Mouse (Mus musculus): Measurements from ENCODE around the gene Tgif1. TPM values are rescaled to one million over a fixed set of nuclear protein-coding genes. Genes with fewer than 3 reads are reported as not detected.
A peak's percentile ranks its signal among the peaks of the same experiment; 100 is the strongest.
"Not testable (repeated sequence)": the region's sequence is repeated elsewhere in the genome, so short reads cannot be mapped to it uniquely, and the experiment has no call there.

Gene Tgif1
- polyA plus RNA-seq, 1 experiment, result 20.7 TPM

DNA sequence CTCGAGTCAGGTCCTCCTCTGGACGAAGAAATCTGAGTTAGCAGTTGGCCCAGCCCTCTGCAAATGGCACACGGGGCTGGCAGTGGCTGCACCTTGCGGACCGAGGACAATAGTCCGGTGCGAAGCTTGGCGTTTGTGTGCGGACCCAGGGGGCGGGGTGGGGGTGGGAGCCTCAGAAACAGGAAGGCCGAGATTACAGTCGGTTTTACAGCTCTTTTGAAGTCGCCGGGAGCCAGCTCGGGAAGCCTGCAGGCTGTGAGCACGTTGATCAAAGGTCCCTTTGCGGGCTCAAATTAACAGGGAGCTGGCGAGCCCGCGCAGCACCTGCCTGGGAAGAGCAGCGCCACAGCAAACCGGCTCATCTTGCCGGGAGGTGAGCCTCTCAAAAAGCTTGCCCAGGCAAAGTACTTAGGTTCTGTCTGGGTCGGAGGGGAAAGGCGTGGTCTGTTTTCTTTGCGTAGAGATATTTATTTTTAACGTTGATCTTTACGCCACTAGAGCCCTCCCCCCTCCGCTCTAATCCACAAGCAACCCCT lies 18.8 kb downstream of the Tgif1 start:
- H3K27ac ChIP-seq (ENCODE audit: insufficient read depth, low read depth, low read length), result no peak overlapping the region
- no peaks in the 10 kb centered on the region for H3K27me3 ChIP-seq (replicated peaks; ENCODE audit: control insufficient read depth, insufficient read depth, low read length)
- H3K36me3 ChIP-seq (ENCODE audit: control insufficient read depth, insufficient read depth, low read length), result no peaks in the 10 kb centered on the region
- peak; percentile 75 for DNase-seq
- TF ChIP-seq POLR2A (IDR thresholded peaks at IDR 0.05; ENCODE audit: low read depth, low read length) (no peak), CTCF (conservative IDR thresholded peaks at IDR 0.05; ENCODE audit: insufficient read depth, insufficient read length, low read depth, low read length) (no peak)
- 3% methylated on average over 29 of the region's 29 CpGs for WGBS
- H3K4me3 ChIP-seq (ENCODE audit: insufficient read depth, low read depth, low read length), result peak overlapping the region; percentile 27
- H3K4me1 ChIP-seq (ENCODE audit: control insufficient read depth, insufficient read depth, low read length), result no peaks in the 10 kb centered on the region

DNA sequence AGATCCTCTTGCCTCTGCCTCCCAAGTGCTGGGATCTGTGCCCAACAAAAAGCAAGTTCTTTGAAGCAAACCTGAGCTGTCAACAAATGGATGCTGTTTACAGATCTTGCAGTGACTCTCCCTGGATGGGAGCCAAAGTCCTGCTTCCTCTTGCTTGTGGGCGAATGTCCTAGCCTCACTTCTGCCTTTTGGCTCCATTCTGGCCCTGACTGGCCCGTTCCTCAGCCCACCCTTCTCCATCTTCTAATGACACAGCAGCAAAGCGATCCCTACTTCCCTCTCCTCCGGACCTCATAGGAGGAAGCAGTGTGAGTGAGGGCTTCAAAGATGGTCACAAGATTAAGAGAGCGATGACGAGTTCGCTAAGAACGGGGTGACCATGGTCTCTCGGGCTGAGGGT lies 20.8 kb downstream of the Tgif1 start:
- Histone ChIP-seq H3K4me1 (ENCODE audit: control insufficient read depth, insufficient read depth, low read length) (no peaks in the 10 kb centered on the region), H3K36me3 (ENCODE audit: control insufficient read depth, insufficient read depth, low read length) (no peaks in the 10 kb centered on the region), H3K4me3 (ENCODE audit: insufficient read depth, low read depth, low read length) (no peak overlapping the region), H3K27me3 (replicated peaks; ENCODE audit: control insufficient read depth, insufficient read depth, low read length) (no peaks in the 10 kb centered on the region), H3K27ac (ENCODE audit: insufficient read depth, low read depth, low read length) (no peak overlapping the region)
- DNase-seq, result peak; percentile 65
- 83% methylated on average over 9 of the region's 9 CpGs for WGBS
- TF ChIP-seq POLR2A (IDR thresholded peaks at IDR 0.05; ENCODE audit: low read depth, low read length), result no peak
- TF ChIP-seq CTCF (conservative IDR thresholded peaks at IDR 0.05; ENCODE audit: insufficient read depth, insufficient read length, low read depth, low read length), result no peak

DNA sequence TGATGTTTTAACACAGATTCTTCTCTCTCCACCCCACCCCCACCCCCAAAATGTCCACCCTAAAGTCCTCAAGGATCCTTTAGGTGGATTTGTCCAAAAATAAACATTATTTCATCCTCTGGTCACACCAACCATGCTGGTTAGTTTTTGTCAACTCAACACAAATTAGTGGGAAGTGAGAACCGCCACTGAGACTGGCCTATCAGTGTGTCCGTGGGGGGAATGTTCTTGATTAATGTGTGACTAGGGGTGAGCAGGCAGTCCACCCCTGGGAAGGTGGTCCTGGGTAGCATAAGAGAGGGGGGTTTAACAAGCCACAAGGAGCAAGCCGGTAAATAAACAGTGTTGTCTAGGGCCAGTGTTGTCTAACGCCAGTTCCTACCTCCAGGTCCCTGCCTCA lies 21.8 kb downstream of the Tgif1 start:
- Histone ChIP-seq H3K36me3 (ENCODE audit: control insufficient read depth, insufficient read depth, low read length) (no peaks in the 10 kb centered on the region), H3K4me3 (ENCODE audit: insufficient read depth, low read depth, low read length) (no peak overlapping the region), H3K27me3 (replicated peaks; ENCODE audit: control insufficient read depth, insufficient read depth, low read length) (no peaks in the 10 kb centered on the region), H3K27ac (ENCODE audit: insufficient read depth, low read depth, low read length) (no peak overlapping the region), H3K4me1 (ENCODE audit: control insufficient read depth, insufficient read depth, low read length) (no peaks in the 10 kb centered on the region)
- no peak for DNase-seq
- TF ChIP-seq CTCF (conservative IDR thresholded peaks at IDR 0.05; ENCODE audit: insufficient read depth, insufficient read length, low read depth, low read length) (no peak), POLR2A (IDR thresholded peaks at IDR 0.05; ENCODE audit: low read depth, low read length) (no peak)
- WGBS, result 75% methylated on average over 4 of the region's 4 CpGs

DNA sequence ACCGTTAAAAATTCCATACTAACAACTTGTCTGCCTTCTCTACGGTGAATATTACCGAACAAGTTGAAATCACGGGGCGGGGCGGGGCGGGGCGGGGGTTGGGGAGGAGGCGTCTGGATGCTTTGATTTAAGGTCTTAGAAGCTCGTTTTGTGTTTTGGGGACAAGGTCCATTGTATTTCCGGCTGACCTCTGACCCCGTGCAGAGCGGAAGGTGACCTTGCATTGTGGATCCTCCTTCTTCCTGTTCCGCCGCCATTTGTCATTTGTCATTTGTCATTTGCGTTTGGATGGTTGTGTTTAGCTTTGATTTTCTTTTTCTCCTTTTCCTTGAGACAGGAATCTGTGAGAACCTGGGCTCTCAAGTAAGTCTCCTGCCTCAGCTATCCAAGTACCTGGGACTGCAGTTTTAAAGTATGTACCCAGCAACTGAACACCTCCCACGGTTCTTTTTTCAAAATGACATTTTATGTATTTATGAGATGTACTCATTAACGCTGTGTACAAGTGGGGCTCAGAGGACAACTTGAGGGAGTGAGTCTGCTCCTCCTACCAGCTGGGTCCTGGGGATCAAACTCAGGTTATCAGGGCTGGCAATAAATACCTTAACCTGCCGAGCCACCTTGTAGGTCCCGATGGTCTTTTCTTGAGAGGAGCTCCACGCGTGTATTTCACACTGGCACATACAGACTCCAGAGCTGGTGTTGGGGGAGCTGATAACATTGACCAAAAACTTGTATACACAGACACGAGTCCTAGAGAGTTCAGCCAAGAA lies 23.2 kb downstream of the Tgif1 start:
- WGBS, result 85% methylated on average over 23 of the region's 23 CpGs
- Histone ChIP-seq H3K27ac (ENCODE audit: insufficient read depth, low read depth, low read length) (no peak overlapping the region), H3K4me1 (ENCODE audit: control insufficient read depth, insufficient read depth, low read length) (no peaks in the 10 kb centered on the region), H3K4me3 (ENCODE audit: insufficient read depth, low read depth, low read length) (no peak overlapping the region), H3K36me3 (ENCODE audit: control insufficient read depth, insufficient read depth, low read length) (no peaks in the 10 kb centered on the region), H3K27me3 (replicated peaks; ENCODE audit: control insufficient read depth, insufficient read depth, low read length) (no peaks in the 10 kb centered on the region)
- no peak for DNase-seq
- no peak for TF ChIP-seq CTCF (conservative IDR thresholded peaks at IDR 0.05; ENCODE audit: insufficient read depth, insufficient read length, low read depth, low read length)
- no peak for TF ChIP-seq POLR2A (IDR thresholded peaks at IDR 0.05; ENCODE audit: low read depth, low read length)

DNA sequence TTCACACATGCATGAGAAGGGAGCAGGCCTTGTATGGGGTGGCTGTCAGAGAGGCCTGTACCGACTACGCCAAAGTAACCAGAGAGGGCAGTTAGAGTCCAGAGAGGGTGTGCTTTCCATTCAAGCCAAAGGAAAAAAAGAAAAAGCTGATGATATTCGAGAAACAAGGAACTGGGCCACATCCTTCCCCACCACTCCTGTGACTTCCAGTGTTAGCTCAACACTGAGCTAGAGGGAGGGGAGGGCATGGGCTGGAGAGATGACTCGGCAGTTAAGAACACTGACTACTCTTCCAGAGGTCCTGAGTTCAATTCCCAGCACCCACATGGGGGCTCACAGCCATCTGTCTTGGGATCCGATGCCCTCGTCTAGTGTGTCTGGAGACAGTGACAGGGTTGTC lies 24.1 kb downstream of the Tgif1 start:
- WGBS, result 81% methylated on average over 6 of the region's 6 CpGs
- H3K4me3 ChIP-seq (ENCODE audit: insufficient read depth, low read depth, low read length), result no peak overlapping the region
- H3K4me1 ChIP-seq (ENCODE audit: control insufficient read depth, insufficient read depth, low read length), result no peaks in the 10 kb centered on the region
- H3K27ac ChIP-seq (ENCODE audit: insufficient read depth, low read depth, low read length), result no peak overlapping the region
- H3K27me3 ChIP-seq (replicated peaks; ENCODE audit: control insufficient read depth, insufficient read depth, low read length), result no peaks in the 10 kb centered on the region
- no peaks in the 10 kb centered on the region for H3K36me3 ChIP-seq (ENCODE audit: control insufficient read depth, insufficient read depth, low read length)
- no peak for TF ChIP-seq CTCF (conservative IDR thresholded peaks at IDR 0.05; ENCODE audit: insufficient read depth, insufficient read length, low read depth, low read length)
- TF ChIP-seq POLR2A (IDR thresholded peaks at IDR 0.05; ENCODE audit: low read depth, low read length), result no peak
- no peak for DNase-seq

DNA sequence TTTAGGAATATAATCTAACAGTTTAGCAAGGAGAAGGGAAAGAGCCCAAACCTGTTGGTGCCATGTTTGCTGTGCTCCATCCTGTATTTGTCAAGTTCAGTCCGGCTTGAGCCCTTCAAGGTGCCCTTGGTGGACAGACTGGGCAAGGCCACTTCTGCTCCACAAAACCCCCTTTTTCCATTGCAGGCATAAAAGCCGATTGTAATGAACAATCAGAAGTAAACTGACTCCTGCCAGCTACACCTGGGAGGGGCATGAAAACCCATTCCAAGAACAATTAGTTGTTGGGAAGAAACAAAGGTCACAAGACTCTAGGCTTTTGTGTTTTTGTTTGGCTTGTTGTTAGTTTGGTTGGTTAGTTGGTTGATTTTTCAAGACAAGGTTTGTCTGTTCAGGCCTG lies 24.8 kb downstream of the Tgif1 start:
- TF ChIP-seq POLR2A (IDR thresholded peaks at IDR 0.05; ENCODE audit: low read depth, low read length) (no peak), CTCF (conservative IDR thresholded peaks at IDR 0.05; ENCODE audit: insufficient read depth, insufficient read length, low read depth, low read length) (no peak)
- Histone ChIP-seq H3K36me3 (ENCODE audit: control insufficient read depth, insufficient read depth, low read length) (no peaks in the 10 kb centered on the region), H3K4me1 (ENCODE audit: control insufficient read depth, insufficient read depth, low read length) (no peaks in the 10 kb centered on the region), H3K27me3 (replicated peaks; ENCODE audit: control insufficient read depth, insufficient read depth, low read length) (no peaks in the 10 kb centered on the region), H3K4me3 (ENCODE audit: insufficient read depth, low read depth, low read length) (no peak overlapping the region), H3K27ac (ENCODE audit: insufficient read depth, low read depth, low read length) (no peak overlapping the region)
- WGBS, result 66% methylated on average over 2 of the region's 2 CpGs
- DNase-seq, result no peak

DNA sequence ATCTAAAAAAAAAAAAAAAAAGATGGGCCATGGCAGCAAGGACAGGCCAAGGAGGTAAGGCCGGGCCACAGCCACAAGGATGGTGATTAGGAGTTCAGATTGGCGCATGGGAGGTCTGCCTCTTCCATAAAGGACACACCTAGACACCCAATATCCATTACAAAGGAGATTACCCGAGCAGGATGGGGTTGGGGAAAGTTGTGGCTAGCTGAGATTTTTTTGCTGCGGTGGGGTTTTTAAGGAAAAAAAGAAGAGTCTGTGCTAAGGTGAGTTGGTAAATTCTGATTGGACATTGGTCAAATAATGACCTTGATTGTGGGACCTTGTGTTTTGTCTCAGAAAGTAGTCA lies 25.2 kb downstream of the Tgif1 start:
- no peak overlapping the region for H3K27ac ChIP-seq (ENCODE audit: insufficient read depth, low read depth, low read length)

DNA sequence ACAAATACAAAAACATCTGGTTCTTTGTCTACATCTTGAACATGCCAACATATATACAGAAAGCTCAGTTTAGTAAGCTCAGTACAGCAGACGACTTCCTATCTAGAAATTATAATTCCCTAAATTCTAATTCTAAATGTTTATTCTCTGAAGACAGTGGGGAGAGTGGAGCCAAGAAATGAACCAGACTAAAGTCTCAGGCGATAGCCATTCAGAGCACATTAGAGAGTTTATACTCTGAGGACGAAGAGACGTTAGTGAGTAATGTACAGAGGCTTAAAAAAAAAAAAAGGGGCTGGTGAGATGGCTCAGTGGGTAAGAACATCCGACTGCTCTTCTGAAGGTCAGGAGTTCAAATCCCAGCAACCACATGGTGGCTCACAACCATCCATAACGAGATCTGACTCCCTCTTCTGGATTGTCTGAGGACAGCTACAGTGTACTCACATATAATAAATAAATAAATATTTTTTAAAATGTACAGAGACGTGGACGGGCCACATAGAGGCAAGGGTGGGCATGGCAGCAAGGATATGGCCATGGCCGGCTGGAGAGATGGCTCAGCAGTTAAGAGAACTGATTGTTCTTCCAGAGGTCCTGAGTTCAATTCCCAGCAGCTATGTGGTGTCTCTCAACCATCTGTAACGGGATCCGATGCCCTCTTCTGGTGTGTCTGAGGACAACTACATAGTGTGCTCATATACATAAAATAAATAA lies 25.7 kb downstream of the Tgif1 start:
- not testable (repeated sequence) for H3K27me3 ChIP-seq (replicated peaks; ENCODE audit: control insufficient read depth, insufficient read depth, low read length); H3K4me1 ChIP-seq (ENCODE audit: control insufficient read depth, insufficient read depth, low read length); H3K4me3 ChIP-seq (ENCODE audit: insufficient read depth, low read depth, low read length); H3K36me3 ChIP-seq (ENCODE audit: control insufficient read depth, insufficient read depth, low read length); H3K27ac ChIP-seq (ENCODE audit: insufficient read depth, low read depth, low read length); DNase-seq
- WGBS, result 85% methylated on average over 11 of the region's 11 CpGs

More for the DNA sequence above, 25.2 kb downstream of the Tgif1 start:
- H3K4me1 ChIP-seq (ENCODE audit: control insufficient read depth, insufficient read depth, low read length), result no peaks in the 10 kb centered on the region
- DNase-seq, result no peak
- 89% methylated on average over 4 of the region's 4 CpGs for WGBS
- no peaks in the 10 kb centered on the region for H3K27me3 ChIP-seq (replicated peaks; ENCODE audit: control insufficient read depth, insufficient read depth, low read length)
- no peak for TF ChIP-seq POLR2A (IDR thresholded peaks at IDR 0.05; ENCODE audit: low read depth, low read length)
- no peak for TF ChIP-seq CTCF (conservative IDR thresholded peaks at IDR 0.05; ENCODE audit: insufficient read depth, insufficient read length, low read depth, low read length)
- no peak overlapping the region for H3K4me3 ChIP-seq (ENCODE audit: insufficient read depth, low read depth, low read length)
- H3K36me3 ChIP-seq (ENCODE audit: control insufficient read depth, insufficient read depth, low read length), result no peaks in the 10 kb centered on the region

Measured in kidney, adult 2 months (tissue).